Mouse (Mus musculus): ENCODE data around the gene Dcun1d5.
"Not testable (repeated sequence)": the region's sequence is repeated elsewhere in the genome, so short reads cannot be mapped to it uniquely, and the experiment has no call there.

Gene Dcun1d5

GRCm38 (mm10) chr9:7184172-7184896, at the start of gene Dcun1d5, which contains the start of gene Dync2h1:
TSS of gene Dcun1d5 (plus strand) at chr9:7184520.
TSS of gene Dync2h1 (minus strand) at chr9:7184446.
- peak; percentile 94 for DNase-seq (ENCODE audit: low read depth, low spot score)

DNA sequence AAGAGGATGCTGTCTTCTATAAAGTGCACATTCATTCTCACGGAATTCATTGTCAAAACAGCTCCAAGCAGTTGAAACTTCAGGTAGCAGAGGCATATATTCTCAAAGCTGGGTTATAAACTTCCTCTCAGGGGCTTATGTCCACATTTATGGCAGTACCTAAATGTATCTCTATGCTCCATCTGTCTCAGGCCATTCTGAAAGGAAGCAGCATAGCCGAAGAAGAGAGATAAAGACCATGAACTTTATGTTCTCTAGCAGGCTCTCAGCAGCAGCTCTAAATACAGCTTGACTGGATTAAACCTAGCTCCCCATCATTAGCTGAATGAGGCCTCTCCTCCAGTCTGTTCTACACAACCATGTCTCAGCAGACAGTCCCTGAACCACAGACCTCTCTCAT, 29.9 kb upstream of the Dcun1d5 start:
- DNase-seq (ENCODE audit: low read depth, low spot score), result no peak

- DNase-seq (ENCODE audit: low read depth, low spot score), result no peak
Measured at GRCm38 (mm10) chr9:7158605-7159004, 25.7 kb upstream of the Dcun1d5 start.

DNA sequence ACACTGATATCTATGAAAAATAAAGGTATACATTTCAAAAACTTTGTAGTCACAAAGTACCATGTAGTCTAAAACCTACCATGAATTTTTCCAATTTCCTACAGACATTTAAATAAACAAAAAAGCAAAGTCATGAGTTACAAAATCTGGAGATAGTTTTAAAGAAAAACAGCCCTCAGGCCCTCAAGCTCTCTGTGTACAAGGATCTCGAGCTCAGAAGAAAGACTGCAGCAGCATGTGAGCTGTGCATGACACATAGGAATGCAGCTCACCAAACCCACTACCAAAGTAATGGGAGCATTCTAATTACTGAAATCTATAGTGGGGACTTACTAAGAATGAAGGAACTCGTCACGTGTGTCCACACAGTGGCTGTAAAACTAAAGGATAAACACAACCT, 24.6 kb upstream of the Dcun1d5 start:
- no peak for DNase-seq (ENCODE audit: low read depth, low spot score)

GRCm38 (mm10) chr9:7160688-7161087, 23.6 kb upstream of the Dcun1d5 start:
- no peak for DNase-seq (ENCODE audit: low read depth, low spot score)

GRCm38 (mm10) chr9:7167339-7167998, 16.9 kb upstream of the Dcun1d5 start:
- DNase-seq (ENCODE audit: low read depth, low spot score), result no peak

- no peak for DNase-seq (ENCODE audit: low read depth, low spot score)
Measured at GRCm38 (mm10) chr9:7173756-7174155, 10.6 kb upstream of the Dcun1d5 start.

DNA sequence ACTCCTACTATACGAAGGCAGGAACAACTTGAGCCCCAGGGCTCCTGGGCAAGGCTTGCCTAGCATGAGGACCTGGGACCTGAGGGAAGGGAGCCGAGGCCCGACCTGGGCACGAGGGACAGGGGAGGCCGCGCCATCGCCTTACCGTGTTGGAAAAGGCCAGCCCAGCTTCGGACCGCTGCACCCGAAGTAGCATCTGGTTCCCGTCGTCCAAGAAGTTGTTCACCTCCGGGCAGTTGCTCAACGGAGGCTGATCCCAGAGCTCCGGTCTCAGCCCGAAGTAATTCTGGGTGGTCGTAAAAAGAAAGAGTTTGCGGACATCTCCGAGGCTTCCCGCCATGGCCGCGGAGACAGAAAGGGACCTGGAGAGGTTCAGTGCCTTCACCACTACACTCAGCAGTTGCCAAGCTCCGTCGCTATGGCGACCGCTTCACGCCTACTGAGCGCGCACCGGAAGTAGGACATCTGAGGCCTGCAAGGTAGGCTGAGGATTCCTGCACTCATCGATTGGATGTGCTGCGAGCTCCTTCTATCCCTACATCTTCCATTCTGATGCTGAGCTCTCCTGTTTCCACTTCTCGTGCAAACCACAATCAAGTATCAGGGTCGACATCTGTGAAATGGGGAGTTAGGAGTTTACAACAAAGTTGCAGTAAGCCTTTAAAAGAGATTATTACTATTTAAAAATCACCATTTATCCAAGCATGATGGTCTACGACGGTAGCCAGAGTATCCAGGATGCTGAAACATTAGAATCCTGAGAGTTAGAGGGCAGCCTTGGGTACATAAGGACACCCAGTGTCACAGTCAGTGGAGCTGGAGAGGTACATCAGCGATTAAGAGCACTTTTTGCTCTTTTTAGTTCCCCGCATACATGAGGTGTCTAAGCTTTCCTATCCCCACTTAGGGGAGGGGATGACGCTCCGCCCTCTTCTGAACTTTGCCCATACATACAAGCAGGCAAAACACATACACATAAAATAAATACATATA, 7.4 kb upstream of the Dcun1d5 start:
- DNase-seq (ENCODE audit: low read depth, low spot score), result peak; percentile 77

DNA sequence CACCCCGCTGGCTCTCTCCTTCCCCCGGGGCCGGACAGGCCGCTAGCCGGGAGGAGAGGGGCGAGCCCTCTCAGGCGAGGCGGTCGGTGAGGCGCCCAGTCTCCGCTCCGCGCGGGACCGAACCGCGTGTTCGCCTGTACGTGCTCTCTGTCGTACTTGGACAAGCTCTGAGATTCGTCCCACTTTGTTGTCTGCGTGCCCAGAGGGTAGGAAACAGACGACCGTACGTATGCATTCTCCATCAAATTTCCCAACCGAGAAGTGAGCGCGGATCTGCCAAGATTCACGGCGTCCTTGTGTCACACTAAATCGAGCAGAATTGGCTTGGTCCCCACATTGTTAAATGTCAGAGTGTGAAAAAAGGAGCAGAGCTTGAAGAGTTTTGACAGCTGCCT, 574 bp downstream of the Dcun1d5 start:
- peak; percentile 3 for DNase-seq (ENCODE audit: low read depth, low spot score)

DNA sequence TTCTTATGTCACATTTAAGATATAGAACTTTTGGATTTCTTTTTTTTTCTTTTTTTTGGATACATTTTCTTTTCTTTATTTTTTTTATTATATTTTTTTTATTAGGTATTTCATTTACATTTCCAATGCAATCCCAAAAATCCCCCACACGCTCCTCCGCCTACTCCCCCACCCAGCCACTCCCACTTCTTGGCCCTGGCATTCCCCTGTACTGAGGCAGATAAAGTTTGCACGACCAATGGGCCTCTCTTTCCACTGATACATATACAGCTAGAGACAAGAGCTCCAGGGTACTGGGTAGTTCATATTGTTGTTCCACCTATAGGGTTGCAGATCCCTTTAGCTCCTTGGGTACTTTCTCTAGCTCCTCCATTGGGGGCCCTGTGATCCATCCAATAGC, 6.4 kb downstream of the Dcun1d5 start:
- DNase-seq (ENCODE audit: low read depth, low spot score), result not testable (repeated sequence)

- no peak for DNase-seq (ENCODE audit: low read depth, low spot score)
Measured at GRCm38 (mm10) chr9:7216240-7216639, 31.9 kb downstream of the Dcun1d5 start.

DNA sequence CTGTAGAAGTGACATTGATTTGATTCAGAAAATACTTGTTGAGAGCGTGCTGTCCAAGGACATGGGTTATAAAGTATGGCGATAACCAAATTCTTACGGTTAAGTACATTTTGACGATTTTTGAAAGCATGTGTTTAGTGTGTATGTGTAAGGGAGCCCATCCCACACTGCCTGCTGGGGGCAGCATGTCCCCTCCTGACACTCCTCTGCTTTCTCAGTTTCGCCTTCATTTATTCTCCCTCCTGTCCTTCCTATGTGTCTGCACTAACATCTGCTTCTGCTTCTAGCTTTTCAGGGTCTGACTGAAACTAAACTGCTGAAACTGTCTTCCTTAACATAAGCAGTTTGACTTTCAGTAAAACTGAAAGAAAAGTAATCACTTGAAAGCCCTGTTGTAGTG, 36.7 kb downstream of the Dcun1d5 start:
- DNase-seq (ENCODE audit: low read depth, low spot score), result no peak

- DNase-seq (ENCODE audit: low read depth, low spot score), result peak; percentile 3
Measured at GRCm38 (mm10) chr9:7221460-7221859, 37.1 kb downstream of the Dcun1d5 start.

- DNase-seq (ENCODE audit: low read depth, low spot score), result no peak
Measured at GRCm38 (mm10) chr9:7238619-7239018, 54.3 kb downstream of the Dcun1d5 start.

- DNase-seq (ENCODE audit: low read depth, low spot score), result no peak
Measured at GRCm38 (mm10) chr9:7239967-7240366, 55.6 kb downstream of the Dcun1d5 start.

- no peak for DNase-seq (ENCODE audit: low read depth, low spot score)
Measured at GRCm38 (mm10) chr9:7252797-7253654, 68.7 kb downstream of the Dcun1d5 start.

All from skeletal muscle tissue, adult 2 months (tissue).